Mouse (Mus musculus): ENCODE results near the gene Gm29049. TPM values are rescaled to one million over a fixed set of nuclear protein-coding genes. Genes with fewer than 3 reads are reported as not detected.
"Not testable (repeated sequence)": the region's sequence is repeated elsewhere in the genome, so short reads cannot be mapped to it uniquely, and the experiment has no call there.

The Gm29049 gene
- not detected for total RNA-seq (2021)

- not testable (repeated sequence) for DNase-seq
Measured at GRCm38 (mm10) chrY:7997068-7997467, at the start of gene Gm29049. Gene Gm29049 (minus strand): TSS chrY:7997168.

Other genes starting within 250 kb of the Gm29049 start
- not detected for gene Gm20825, start 74.3 kb upstream of the Gm29049 start, total RNA-seq (2021)

Data from layer of hippocampus, postnatal 36 days (tissue).